Mouse (Mus musculus) intestine, embryonic 16.5 days (tissue): Measurements from ENCODE around the gene Uri1. TPM values are rescaled to one million over a fixed set of nuclear protein-coding genes. Genes with fewer than 3 reads are reported as not detected.

Experiments used
- ATAC-seq: fragments of 200-750 bp; cut with Nextera tagmentation; 2 replicates; pipeline ENCODE4 v1.8.0; 2017; ENCODE audit warnings: moderate TSS enrichment, moderate library complexity
- H3K27ac ChIP-seq: fragments of 300-500 bp; sonication (generic); 2 replicates; pipeline ENCODE4 v1.5.1; 2014; ENCODE audit warnings: mild to moderate bottlenecking, low read length
- H3K27me3 ChIP-seq: fragments of 300-500 bp; sonication (generic); replicated peaks from 2 replicates; pipeline ENCODE4 v1.6.1; 2014; ENCODE audit warnings: low read length, control low read depth, mixed read lengths; ENCODE audit not compliant: control insufficient read depth, insufficient read depth
- H3K36me3 ChIP-seq: fragments of 300-500 bp; sonication (generic); 2 replicates; pipeline ENCODE4 v1.6.1; 2014; ENCODE audit warnings: low read length, control low read depth; ENCODE audit not compliant: control insufficient read depth, insufficient read depth
- H3K4me1 ChIP-seq: fragments of 300-500 bp; sonication (generic); 2 replicates; pipeline ENCODE4 v1.6.1; 2014; ENCODE audit warnings: low read length, control low read depth, mixed read lengths; ENCODE audit not compliant: control insufficient read depth, insufficient read depth
- H3K4me2 ChIP-seq: fragments of 300-500 bp; sonication (generic); 2 replicates; pipeline ENCODE4 v1.6.1; 2014; ENCODE audit warnings: low read depth, low read length, control low read depth
- H3K4me3 ChIP-seq: fragments of 300-500 bp; sonication (generic); 2 replicates; pipeline ENCODE4 v1.5.1; 2014; ENCODE audit warnings: mild to moderate bottlenecking, low read length
- H3K9ac ChIP-seq: fragments of 300-500 bp; sonication (generic); 2 replicates; pipeline ENCODE4 v1.6.1; 2014; ENCODE audit warnings: low read depth, low read length
- H3K9me3 ChIP-seq: fragments of 300-500 bp; sonication (generic); 2 replicates; pipeline ENCODE4 v1.6.1; 2016; ENCODE audit warnings: low read length, control low read depth; ENCODE audit not compliant: control insufficient read depth
- WGBS: fragments of 180-500 bp; shearing (Covaris S2); extraction: QIAGEN DNeasy Blood & Tissue Kit; methylation state at CpG from one replicate; pipeline ENCODE4 v1.1.7; 2014; 5-methylcytosine and 5-hydroxymethylcytosine counted together
- polyA plus RNA-seq: library from polyadenylated mRNA; unstranded; fragments of >200 nt; fragmentation: Nextera tagmentation; extraction: Ambion mirVana; gene quantifications from 2 replicates; pipeline ENCODE4 v1.2.1, GENCODE M21; 2015

Uri1 gene
- polyA plus RNA-seq, 1 experiment from 2014 or later: 29.6 TPM

GRCm38 (mm10) chr7:37916762-37917439, 106.5 kb downstream of the Uri1 start:
- no peaks in the 10 kb centered on the region for H3K9me3 ChIP-seq
- no peak overlapping the region for H3K27ac ChIP-seq
- H3K4me3 ChIP-seq: no peak overlapping the region

DNA sequence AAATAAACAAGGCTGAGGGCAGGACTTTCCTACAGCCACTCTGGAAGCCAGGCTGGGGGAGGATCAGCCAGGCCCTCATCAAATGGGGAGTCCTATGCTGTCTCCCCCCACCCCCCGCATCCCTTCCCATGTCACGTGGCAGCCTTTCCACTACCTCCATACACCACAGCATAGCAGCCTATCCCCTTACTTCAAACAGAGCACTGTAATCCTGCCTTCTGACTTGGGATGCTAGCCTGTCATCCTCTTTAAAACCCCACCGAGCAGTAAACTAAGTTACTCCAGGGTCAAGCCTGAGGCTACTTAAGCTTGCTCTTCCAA, 111.6 kb downstream of the Uri1 start:
- Histone ChIP-seq H3K4me2 (no peak overlapping the region), H3K4me3 (no peak overlapping the region), H3K9ac (no peak overlapping the region), H3K9me3 (no peaks in the 10 kb centered on the region), H3K36me3 (no peaks in the 10 kb centered on the region), H3K27ac (no peak overlapping the region), H3K27me3 (no peaks in the 10 kb centered on the region), H3K4me1 (peaks cover 3% of the 10 kb centered on the region)
- no peak for ATAC-seq
- WGBS: 28% methylated on average over 3 of the region's 3 CpGs

More at GRCm38 (mm10) chr7:37916762-37917439, 106.5 kb downstream of the Uri1 start:
- Histone ChIP-seq H3K36me3 (no peaks in the 10 kb centered on the region), H3K9ac (no peak overlapping the region), H3K4me1 (no peaks in the 10 kb centered on the region), H3K27me3 (no peaks in the 10 kb centered on the region), H3K4me2 (no peak overlapping the region)
- 64% methylated on average over 18 of the region's 18 CpGs for WGBS
- ATAC-seq: no peak

DNA sequence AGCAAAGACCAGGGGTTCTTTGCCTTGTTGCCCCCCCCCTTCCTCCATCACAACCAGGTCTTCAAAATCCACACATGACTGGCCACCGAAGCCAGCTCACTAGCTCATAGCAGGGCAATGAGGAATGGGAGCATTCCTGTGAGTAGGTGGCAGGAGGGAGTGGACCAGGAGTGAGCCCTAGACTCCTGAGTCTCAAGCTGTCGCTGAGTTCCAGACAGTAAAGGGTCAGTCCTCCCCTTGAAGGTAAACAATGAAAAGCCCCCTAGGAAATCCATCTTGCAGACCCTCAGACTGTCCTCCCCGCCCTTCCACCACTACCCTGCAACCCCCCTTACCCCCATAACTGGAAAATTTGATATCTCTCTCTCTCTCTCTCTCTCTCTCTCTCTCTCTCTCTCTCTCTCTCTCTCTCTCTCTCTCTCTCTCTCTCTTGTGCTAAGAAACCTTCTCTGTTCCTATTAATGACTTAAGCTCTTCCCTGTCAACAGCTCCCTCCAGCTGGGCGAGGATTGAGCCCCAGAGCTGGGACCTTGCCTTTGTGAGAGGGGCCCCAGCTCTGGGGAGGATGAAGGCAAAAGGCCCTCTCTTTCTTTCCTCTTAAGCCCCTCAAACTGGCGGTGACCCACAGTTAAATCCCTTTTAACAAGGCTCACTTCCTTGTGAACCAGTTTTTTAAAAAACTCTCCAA, 112.1 kb downstream of the Uri1 start:
- Histone ChIP-seq H3K9ac (no peak overlapping the region), H3K36me3 (no peaks in the 10 kb centered on the region), H3K27ac (no peak overlapping the region), H3K4me1 (peaks cover 3% of the 10 kb centered on the region), H3K4me2 (no peak overlapping the region), H3K4me3 (no peak overlapping the region), H3K9me3 (no peaks in the 10 kb centered on the region), H3K27me3 (no peaks in the 10 kb centered on the region)
- 34% methylated on average over 5 of the region's 5 CpGs for WGBS
- ATAC-seq: no peak

GRCm38 (mm10) chr7:37910161-37910560, 113.2 kb downstream of the Uri1 start:
- H3K27me3 ChIP-seq: no peaks in the 10 kb centered on the region
- no peak for ATAC-seq
- no peak overlapping the region for H3K4me2 ChIP-seq
- no peak overlapping the region for H3K27ac ChIP-seq
- peaks cover 3% of the 10 kb centered on the region for H3K4me1 ChIP-seq
- H3K36me3 ChIP-seq: no peaks in the 10 kb centered on the region
- 84% methylated on average over 9 of the region's 9 CpGs for WGBS
- no peaks in the 10 kb centered on the region for H3K9me3 ChIP-seq
- H3K4me3 ChIP-seq: no peak overlapping the region
- no peak overlapping the region for H3K9ac ChIP-seq

Other genes starting within 250 kb of the Uri1 start
- gene Zfp536, start 249.9 kb downstream of the Uri1 start, polyA plus RNA-seq: 7.0 and 8.8 TPM in 2 replicates
- gene Ccne1, start 84.0 kb upstream of the Uri1 start, polyA plus RNA-seq: 45.8 and 55.9 TPM in 2 replicates
- 16.6 TPM in 2 replicates for gene 1600014C10Rik, start 159.7 kb upstream of the Uri1 start, polyA plus RNA-seq
- gene Plekhf1, start 204.5 kb upstream of the Uri1 start, polyA plus RNA-seq: 4.5 and 4.8 TPM in 2 replicates
- 38.4 and 43.7 TPM in 2 replicates for gene Pop4, start 247.9 kb upstream of the Uri1 start, polyA plus RNA-seq